Mouse (Mus musculus) erythroblast, embryonic 14.5 days (primary cell): ENCODE data around the gene Tbxa2r.

Source experiments
- GATA1 ChIP-seq: IDR thresholded peaks from 2 replicates; pipeline ENCODE4 v1.6.1; 2012; ENCODE audit warnings: low read length, inconsistent platforms, mixed read lengths
- TAL1 ChIP-seq: IDR thresholded peaks from 3 replicates; pipeline ENCODE4 v1.6.1; 2012; ENCODE audit warnings: low read length, inconsistent platforms, mixed read lengths

GRCm38 (mm10) chr10:81329194-81329975, 854 bp downstream of the Tbxa2r start:
- TF ChIP-seq TAL1, result no peak
- TF ChIP-seq GATA1, result no peak
